ENCODE assay signal across 13 mouse cellular contexts in the genomic region with DNA sequence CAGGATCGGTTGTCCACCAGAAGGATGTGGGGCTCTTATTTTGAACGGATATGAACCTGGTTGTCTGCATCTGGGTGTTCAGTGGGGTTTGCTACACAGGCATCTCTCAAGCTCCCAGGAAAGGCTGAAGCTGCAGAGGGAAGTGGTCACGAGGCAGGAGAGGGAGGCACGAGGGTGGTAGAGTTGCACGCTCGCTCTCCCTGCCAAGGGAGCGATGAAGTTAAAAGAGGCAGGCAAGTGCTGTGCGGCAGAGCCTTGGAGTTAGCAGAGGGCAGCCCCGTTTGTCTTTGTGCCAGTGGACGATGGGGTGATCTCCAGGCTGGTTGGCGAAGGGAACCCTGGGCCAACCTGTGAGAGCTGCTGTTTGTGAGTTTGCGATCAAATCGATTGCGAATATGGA.
DNase-seq lines count a peak whose midpoint lies in the region; ATAC-seq and TF ChIP-seq lines count a peak whose summit lies in the region.
"Had no signal": no experiment of that assay in that cellular context is flagged by ENCODE, and none has a peak within 500 bp of the region (broad histone marks: within the 10 kb centered on the region; RNA-seq: fewer than 3 reads in every experiment).

No protein-coding gene starts in this region.

- no peak for TF ChIP-seq CTCF in gastrocnemius, adult 2 months (IDR thresholded peaks at IDR 0.05)

- H3K4me2 ChIP-seq in heart, embryonic 12.5 days = no peak overlapping the region
- H3K4me2 ChIP-seq: liver, embryonic 12.5 days; midbrain, embryonic 12.5 days had no signal

- DNase-seq in heart, adult 11 months = peak; percentile 90
- no peak for DNase-seq in heart, adult 8-10 months (ENCODE audit: low spot score)
- DNase-seq in gastrocnemius, adult 2 months = peak; percentile 80
- DNase-seq in kidney, postnatal 4 days = peak; percentile 31 to 47
- DNase-seq in left cerebral cortex, postnatal 4 days = no peak
- no peak for DNase-seq in adrenal gland, postnatal 36 days
- DNase-seq: cerebellum, adult 11-12 months; thymus, postnatal 25 days had no signal

- H3K4me1 ChIP-seq in heart, embryonic 12.5 days (replicated peaks) = peaks cover 7% of the 10 kb centered on the region; the same call in 1 of the 2 replicates
- H3K4me1 ChIP-seq: liver, embryonic 12.5 days; midbrain, embryonic 12.5 days had no signal

- WGBS in heart, embryonic 12.5 days = 57% methylated on average over 14 of the region's 14 CpGs

- peak; percentile 62 for ATAC-seq in common myeloid progenitor, adult 5-6 weeks (replicated peaks; ENCODE audit: low read depth, poor library complexity, severe bottlenecking)
- no peak for ATAC-seq in heart, embryonic 12.5 days (ENCODE audit: insufficient number of reproducible peaks, low FRiP score)
- ATAC-seq: liver, embryonic 12.5 days had no signal

- peaks cover 13% of the 10 kb centered on the region for H3K9me3 ChIP-seq in heart, embryonic 12.5 days (replicated peaks)
- H3K9me3 ChIP-seq: midbrain, embryonic 12.5 days had no signal

- H3K4me3 ChIP-seq in gastrocnemius, adult 2 months = peak overlapping the region; percentile 41
- H3K4me3 ChIP-seq in heart, embryonic 12.5 days = no peak overlapping the region
- H3K4me3 ChIP-seq: liver, embryonic 12.5 days; midbrain, embryonic 12.5 days had no signal

- peaks cover 4% of the 10 kb centered on the region for H3K27me3 ChIP-seq in heart, embryonic 12.5 days (replicated peaks)
- H3K27me3 ChIP-seq: CH12.LX; liver, embryonic 12.5 days; midbrain, embryonic 12.5 days had no signal

- H3K36me3 ChIP-seq in heart, embryonic 12.5 days = no peaks in the 10 kb centered on the region
- H3K36me3 ChIP-seq: liver, embryonic 12.5 days; midbrain, embryonic 12.5 days had no signal

- peak overlapping the region; percentile 77 for H3K27ac ChIP-seq in gastrocnemius, adult 2 months
- no peak overlapping the region for H3K27ac ChIP-seq in heart, embryonic 12.5 days (ENCODE audit: poor library complexity, severe bottlenecking)
- H3K27ac ChIP-seq: liver, embryonic 12.5 days; midbrain, embryonic 12.5 days had no signal

- intact Hi-C loops in gastrocnemius, adult 2 months (cut with DNase I) = loop anchor here (5.0 kb wide), 1 partner anchor 37 kb away; no protein-coding TSS in a partner anchor
- intact Hi-C loops in left cerebral cortex, postnatal 4 days (cut with DNase I) = no loop called here

- H3K9ac ChIP-seq in heart, embryonic 12.5 days = no peak overlapping the region
- H3K9ac ChIP-seq: liver, embryonic 12.5 days; midbrain, embryonic 12.5 days had no signal

Comparison
In these comparisons a context has a peak if more than half of its experiments do, and no peak if none do; other contexts are left out.
1. DNase-seq: peak in heart, adult 11 months (single experiment), gastrocnemius, adult 2 months (single experiment) and kidney, postnatal 4 days (2 of 2); none in heart, adult 8-10 months (single experiment), left cerebral cortex, postnatal 4 days (single experiment) and adrenal gland, postnatal 36 days (0 of 2).